Mouse (Mus musculus) right cerebral cortex, postnatal 25 days (tissue): ENCODE measurements around the gene Cyp2c39.
"Not testable (repeated sequence)": the region's sequence is repeated elsewhere in the genome, so short reads cannot be mapped to it uniquely, and the experiment has no call there.

Source experiments
- DNase-seq: peaks from one replicate; pipeline ENCODE4 v3.0.0; 2022

The Cyp2c39 gene

GRCm38 (mm10) chr19:39510534-39510933 lies at the start of gene Cyp2c39:
Cyp2c39 (plus strand) TSS chr19:39510862.
- no peak for DNase-seq

- DNase-seq = no peak
Observed at GRCm38 (mm10) chr19:39462941-39463340, 47.7 kb upstream of the Cyp2c39 start, which contains the start of gene Cyp2c38. Cyp2c38 (minus strand) TSS chr19:39463075.

GRCm38 (mm10) chr19:39463923-39464322 lies 46.7 kb upstream of the Cyp2c39 start:
- no peak for DNase-seq

DNA sequence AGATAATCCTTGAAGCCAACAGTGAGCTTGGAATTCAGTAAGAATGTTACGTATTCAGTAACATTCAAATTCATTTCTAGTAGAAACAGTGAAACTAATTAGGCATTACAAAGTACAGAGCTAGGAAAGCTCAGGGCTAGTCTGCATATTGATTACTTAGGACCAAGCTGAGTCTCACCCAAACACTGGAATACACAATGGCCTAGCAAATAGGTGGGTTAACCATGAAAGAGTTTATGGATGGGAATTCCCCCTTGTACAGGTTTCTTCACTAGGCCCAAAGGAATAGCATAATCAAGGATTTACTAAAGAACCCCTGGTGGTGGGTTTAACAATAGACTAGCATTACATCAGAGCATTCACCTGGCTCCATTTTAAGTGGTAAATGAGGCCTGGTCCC lies 26.7 kb upstream of the Cyp2c39 start:
- not testable (repeated sequence) for DNase-seq

DNA sequence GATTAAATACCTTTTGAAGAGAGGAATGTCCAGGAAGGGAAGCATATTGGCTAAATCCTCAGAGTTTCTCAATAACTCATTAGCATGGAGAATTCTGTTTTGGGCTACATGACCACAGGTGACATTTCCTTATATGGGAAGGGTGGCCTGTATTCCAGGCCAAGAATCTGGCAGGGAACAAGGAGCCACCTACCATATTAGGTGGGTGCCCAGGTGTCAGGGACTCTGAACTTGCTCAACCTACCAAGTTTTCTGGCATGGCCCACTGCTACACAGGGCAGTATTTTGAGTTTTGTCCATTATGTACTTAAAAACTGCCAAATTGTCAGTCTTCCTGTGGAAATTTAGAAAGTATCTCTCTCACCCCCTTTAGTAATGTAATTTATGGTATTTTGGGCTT lies 4.3 kb upstream of the Cyp2c39 start:
- no peak for DNase-seq

- no peak for DNase-seq
Observed at GRCm38 (mm10) chr19:39509533-39509932, 1.1 kb upstream of the Cyp2c39 start.
